Mouse (Mus musculus): Measurements from ENCODE around the gene Map2k5. TPM values are rescaled to one million over a fixed set of nuclear protein-coding genes. Genes with fewer than 3 reads are reported as not detected.
A peak's percentile ranks its signal among the peaks of the same experiment; 100 is the strongest.

Map2k5 gene
- total RNA-seq, 2 experiments from 2014 or later = 33.3 to 35.6 TPM

- peak; percentile 88 to 91 for DNase-seq
Observed at GRCm38 (mm10) chr9:63123451-63124438, 254.0 kb downstream of the Map2k5 start.

- no peak for DNase-seq
Observed at GRCm38 (mm10) chr9:63122161-63122833, 255.4 kb downstream of the Map2k5 start.

- DNase-seq = no peak
Observed at GRCm38 (mm10) chr9:63118385-63118784, 259.3 kb downstream of the Map2k5 start.

Other genes with a start within 250 kb of the Map2k5 start
- gene Skor1, start 228.9 kb downstream of the Map2k5 start, total RNA-seq (2021) = under 1 TPM; 0.10 to 0.15 TPM
- gene 2300009A05Rik, start 21.3 kb upstream of the Map2k5 start, total RNA-seq (2021) = 10 to 100 TPM; 27.6 to 30.7 TPM
- gene Iqch, start 224.6 kb upstream of the Map2k5 start, total RNA-seq (2021) = under 1 TPM in 1 of 2 experiments, not detected in 1; 0.15 TPM
- gene Aagab, start 224.8 kb upstream of the Map2k5 start, total RNA-seq (2021) = 10 to 100 TPM; 60.8 to 65.4 TPM